Mouse (Mus musculus) right cerebral cortex, adult 2 months (tissue): Measurements from ENCODE around the gene Setd4.

ENCODE experiments used
- DNase-seq, 2 experiments: peaks; one replicate each; pipeline ENCODE4 v3.0.0; 2021 to 2022; ENCODE audit warnings: low spot score in 2 of 2

Setd4 gene

DNA sequence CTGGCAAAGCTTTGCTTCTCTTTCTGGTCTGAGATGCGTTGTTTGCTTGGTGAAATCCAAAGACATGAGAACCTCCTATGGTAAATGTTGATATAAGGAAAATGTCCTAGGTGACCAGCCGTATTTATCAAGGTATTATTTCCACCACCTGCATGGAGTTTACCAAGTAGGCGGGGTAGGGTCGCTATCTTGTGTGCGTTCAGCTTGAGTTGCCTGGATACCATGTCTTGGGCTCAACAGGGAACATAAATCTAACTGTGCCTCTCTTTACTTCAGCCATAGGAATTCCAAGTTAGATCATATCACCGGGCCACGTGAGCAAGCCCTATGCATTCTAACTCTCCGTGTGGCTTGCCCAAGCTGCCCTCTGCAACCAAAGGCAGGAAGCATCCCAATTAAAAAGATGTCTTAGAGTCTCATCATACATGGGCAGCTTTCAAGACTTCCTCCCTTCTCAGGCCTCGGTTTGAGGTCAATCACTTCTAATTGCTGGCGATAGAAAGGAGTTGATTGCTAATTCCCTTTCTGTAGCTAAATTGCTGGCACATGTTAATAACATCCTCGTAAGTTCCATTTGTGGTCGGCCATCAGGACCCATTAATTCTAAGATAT lies 57.4 kb downstream of the Setd4 start:
- no peak for DNase-seq

GRCm38 (mm10) chr16:93544931-93545330 lies 58.9 kb downstream of the Setd4 start:
- DNase-seq = no peak

GRCm38 (mm10) chr16:93543704-93544103 lies 60.2 kb downstream of the Setd4 start:
- peak; percentile 71 to 80 for DNase-seq

DNA sequence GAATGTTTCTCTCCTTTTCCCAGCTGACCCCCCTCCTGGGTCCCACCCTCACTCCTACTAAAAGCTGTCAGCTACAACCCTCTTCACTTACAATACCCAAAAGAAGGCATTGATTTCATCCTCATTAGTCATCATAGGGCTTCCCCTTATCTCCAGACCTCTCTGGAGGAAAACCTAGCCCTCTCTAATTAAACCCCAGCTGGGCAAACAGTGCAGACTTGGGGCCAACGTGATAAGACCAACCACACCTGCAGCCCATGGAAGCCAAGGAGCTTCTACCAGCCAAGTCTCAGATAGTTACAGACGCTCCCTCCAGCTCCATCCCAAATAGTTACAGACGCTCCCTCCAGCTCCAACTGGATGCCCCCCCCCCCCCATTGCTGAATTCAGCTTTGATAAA lies 64.0 kb downstream of the Setd4 start:
- no peak for DNase-seq

- DNase-seq = no peak
Observed at GRCm38 (mm10) chr16:93535151-93535853, 68.6 kb downstream of the Setd4 start.
